Mouse (Mus musculus) limb, embryonic 15.5 days (tissue): Measurements from ENCODE around the gene Rhd. TPM values are rescaled to one million over a fixed set of nuclear protein-coding genes. Genes with fewer than 3 reads are reported as not detected.
A peak's percentile ranks its signal among the peaks of the same experiment; 100 is the strongest.

Experiments
- ATAC-seq: fragments of 200-750 bp; cut with Nextera tagmentation; 2 replicates; pipeline ENCODE4 v1.8.0; 2017; ENCODE audit warnings: low read depth, moderate TSS enrichment; ENCODE audit not compliant: insufficient number of reproducible peaks, low FRiP score, low TSS enrichment
- H3K27ac ChIP-seq: fragments of 300-500 bp; sonication (generic); 2 replicates; pipeline ENCODE4 v1.5.1; 2015; ENCODE audit warnings: moderate library complexity, mild to moderate bottlenecking, inconsistent platforms
- H3K27me3 ChIP-seq: fragments of 300-500 bp; sonication (generic); 2 replicates; pipeline ENCODE4 v1.6.1; 2015; ENCODE audit warnings: inconsistent platforms
- H3K36me3 ChIP-seq: fragments of 300-500 bp; sonication (generic); 2 replicates; pipeline ENCODE4 v1.6.1; 2015; ENCODE audit warnings: inconsistent platforms
- H3K4me1 ChIP-seq: fragments of 300-500 bp; sonication (generic); 2 replicates; pipeline ENCODE4 v1.6.1; 2015; ENCODE audit warnings: inconsistent platforms
- H3K4me2 ChIP-seq: fragments of 300-500 bp; sonication (generic); 2 replicates; pipeline ENCODE4 v1.6.1; 2015; ENCODE audit warnings: mild to moderate bottlenecking, inconsistent platforms
- H3K4me3 ChIP-seq: fragments of 300-500 bp; sonication (generic); 2 replicates; pipeline ENCODE4 v1.5.1; 2015; ENCODE audit warnings: mild to moderate bottlenecking, inconsistent platforms
- H3K9ac ChIP-seq: fragments of 300-500 bp; sonication (generic); 2 replicates; pipeline ENCODE4 v1.6.1; 2015; ENCODE audit warnings: inconsistent platforms
- H3K9me3 ChIP-seq: fragments of 300-500 bp; sonication (generic); 2 replicates; pipeline ENCODE4 v1.6.1; 2016; ENCODE audit warnings: inconsistent platforms
- WGBS: fragments of 180-500 bp; shearing (Covaris S2); methylation state at CpG from one replicate; pipeline ENCODE4 v1.1.7; 2015; 5-methylcytosine and 5-hydroxymethylcytosine counted together
- polyA plus RNA-seq: library from polyadenylated mRNA; unstranded; fragments of >200 nt; fragmentation: Nextera tagmentation; extraction: Ambion mirVana; gene quantifications from 2 replicates; pipeline ENCODE4 v1.2.1, GENCODE M21; 2015

The Rhd gene
- polyA plus RNA-seq, 1 experiment from 2014 or later, result 4.0 TPM

DNA sequence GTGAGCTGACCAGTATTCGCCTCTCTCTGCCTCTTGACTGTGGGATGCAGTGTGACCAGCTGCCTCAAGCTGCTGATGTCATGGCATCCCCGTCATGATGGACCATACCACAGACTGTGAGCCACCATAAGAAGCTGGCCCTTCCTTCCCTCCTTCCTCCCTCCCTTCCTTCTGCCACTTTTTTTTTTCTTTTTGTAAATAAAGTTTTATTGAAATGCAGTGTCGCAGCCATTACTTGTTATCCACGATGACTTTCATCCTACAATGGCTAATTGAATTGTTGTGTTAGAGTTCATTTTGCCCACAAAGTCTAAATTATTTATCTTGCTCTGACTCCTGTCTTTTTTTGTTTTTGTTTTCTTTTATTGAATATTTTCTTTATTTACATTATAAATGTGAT is 5.8 kb upstream of the Rhd start:
- WGBS, result 86% methylated on average over 4 of the region's 4 CpGs
- Histone ChIP-seq H3K9me3 (no peaks in the 10 kb centered on the region), H3K27me3 (peaks cover 4% of the 10 kb centered on the region; the same call in 1 of the 2 replicates), H3K4me1 (peaks cover 12% of the 10 kb centered on the region; the same call in 1 of the 2 replicates), H3K4me2 (no peak overlapping the region), H3K9ac (no peak overlapping the region), H3K4me3 (no peak overlapping the region), H3K36me3 (no peaks in the 10 kb centered on the region), H3K27ac (no peak overlapping the region)
- no peak for ATAC-seq

DNA sequence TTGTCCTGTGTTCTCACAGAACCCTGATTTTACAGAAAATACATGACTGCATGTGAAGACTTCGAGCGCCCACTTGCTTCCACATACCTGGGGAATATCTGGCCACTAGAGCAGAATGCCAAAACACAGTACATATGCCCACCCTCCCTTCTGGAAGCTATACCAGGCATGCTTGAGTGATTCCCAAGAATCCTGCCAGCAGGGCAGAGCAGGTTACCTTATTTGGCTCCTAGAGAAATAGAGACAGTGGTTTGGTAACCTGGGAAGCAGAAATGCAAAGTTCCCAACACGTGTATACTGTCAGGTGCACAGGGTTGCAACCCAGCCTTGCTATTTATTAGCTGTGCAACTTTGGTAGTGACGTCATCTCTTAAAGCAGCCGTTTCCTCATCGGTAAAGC is 2.5 kb upstream of the Rhd start:
- Histone ChIP-seq H3K4me1 (peaks cover 5% of the 10 kb centered on the region), H3K9me3 (no peaks in the 10 kb centered on the region), H3K4me3 (no peak overlapping the region), H3K9ac (no peak overlapping the region), H3K27ac (no peak overlapping the region), H3K4me2 (no peak overlapping the region), H3K27me3 (no peaks in the 10 kb centered on the region), H3K36me3 (no peaks in the 10 kb centered on the region)
- no peak for ATAC-seq
- 70% methylated on average over 6 of the region's 6 CpGs for WGBS

- H3K9me3 ChIP-seq, result no peaks in the 10 kb centered on the region
- H3K27ac ChIP-seq, result no peak overlapping the region
- 69% methylated on average over 7 of the region's 7 CpGs for WGBS
- no peak overlapping the region for H3K4me2 ChIP-seq
- H3K9ac ChIP-seq, result no peak overlapping the region
- no peaks in the 10 kb centered on the region for H3K27me3 ChIP-seq
- ATAC-seq, result no peak
- peaks cover 5% of the 10 kb centered on the region; the same call in 1 of the 2 replicates for H3K4me1 ChIP-seq
- H3K4me3 ChIP-seq, result no peak overlapping the region
- no peaks in the 10 kb centered on the region for H3K36me3 ChIP-seq
Observed at GRCm38 (mm10) chr4:134862996-134863395, 1.3 kb upstream of the Rhd start.

GRCm38 (mm10) chr4:134865340-134865739 is 1.0 kb downstream of the Rhd start:
- Histone ChIP-seq H3K9me3 (no peaks in the 10 kb centered on the region), H3K36me3 (no peaks in the 10 kb centered on the region), H3K27me3 (peaks cover 22% of the 10 kb centered on the region), H3K4me2 (no peak overlapping the region), H3K9ac (no peak overlapping the region), H3K4me1 (peaks cover 19% of the 10 kb centered on the region), H3K27ac (no peak overlapping the region), H3K4me3 (no peak overlapping the region)
- 56% methylated on average over 6 of the region's 6 CpGs for WGBS
- no peak for ATAC-seq

DNA sequence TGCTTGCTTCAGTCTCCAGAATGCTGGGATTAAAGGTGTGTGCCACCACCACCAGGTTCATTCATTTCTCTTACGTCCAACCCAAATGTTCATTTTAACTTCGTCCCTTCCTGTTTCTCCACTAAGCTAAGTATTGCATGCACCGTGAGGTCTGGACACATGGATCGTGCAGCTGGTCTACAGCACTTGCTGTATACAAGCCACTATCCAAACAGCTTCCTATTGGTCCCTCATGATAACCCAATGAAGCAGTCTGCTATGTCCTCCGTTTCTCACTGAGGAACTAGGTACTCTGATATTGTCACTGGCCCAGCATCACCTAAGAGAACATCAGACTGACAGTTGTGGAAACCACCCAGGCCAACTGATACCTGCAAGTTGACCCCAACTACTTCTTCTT is 1.5 kb downstream of the Rhd start:
- H3K27me3 ChIP-seq, result peaks cover 26% of the 10 kb centered on the region
- peaks cover 19% of the 10 kb centered on the region for H3K4me1 ChIP-seq
- H3K9me3 ChIP-seq, result no peaks in the 10 kb centered on the region
- 89% methylated on average over 5 of the region's 5 CpGs for WGBS
- no peak for ATAC-seq
- H3K4me3 ChIP-seq, result no peak overlapping the region
- no peaks in the 10 kb centered on the region for H3K36me3 ChIP-seq
- H3K9ac ChIP-seq, result no peak overlapping the region
- no peak overlapping the region for H3K27ac ChIP-seq
- H3K4me2 ChIP-seq, result no peak overlapping the region

DNA sequence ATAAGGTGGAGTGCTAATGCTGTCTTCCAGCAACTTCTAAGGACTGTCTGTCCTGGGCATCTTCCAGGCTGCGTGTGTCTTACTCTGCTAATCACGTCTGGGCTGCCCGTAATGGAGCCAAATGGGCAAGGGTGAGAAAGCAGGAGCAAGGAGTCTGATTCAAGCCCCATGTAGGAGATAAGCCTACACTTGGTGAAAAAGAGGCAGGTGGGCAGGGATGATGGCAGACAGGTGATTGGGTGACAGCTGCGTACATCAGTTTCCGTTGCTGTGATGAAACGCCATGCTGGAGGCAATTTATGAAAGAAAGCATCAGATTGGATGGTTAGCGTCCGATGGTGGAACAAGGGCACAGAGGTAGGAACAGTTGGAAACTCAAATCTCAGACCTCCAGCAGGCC is 2.9 kb downstream of the Rhd start:
- ATAC-seq, result no peak
- Histone ChIP-seq H3K27me3 (peaks cover 28% of the 10 kb centered on the region), H3K9me3 (no peaks in the 10 kb centered on the region), H3K9ac (no peak overlapping the region), H3K4me3 (no peak overlapping the region), H3K36me3 (no peaks in the 10 kb centered on the region), H3K27ac (no peak overlapping the region), H3K4me1 (peaks cover 19% of the 10 kb centered on the region), H3K4me2 (no peak overlapping the region)
- 91% methylated on average over 8 of the region's 8 CpGs for WGBS

DNA sequence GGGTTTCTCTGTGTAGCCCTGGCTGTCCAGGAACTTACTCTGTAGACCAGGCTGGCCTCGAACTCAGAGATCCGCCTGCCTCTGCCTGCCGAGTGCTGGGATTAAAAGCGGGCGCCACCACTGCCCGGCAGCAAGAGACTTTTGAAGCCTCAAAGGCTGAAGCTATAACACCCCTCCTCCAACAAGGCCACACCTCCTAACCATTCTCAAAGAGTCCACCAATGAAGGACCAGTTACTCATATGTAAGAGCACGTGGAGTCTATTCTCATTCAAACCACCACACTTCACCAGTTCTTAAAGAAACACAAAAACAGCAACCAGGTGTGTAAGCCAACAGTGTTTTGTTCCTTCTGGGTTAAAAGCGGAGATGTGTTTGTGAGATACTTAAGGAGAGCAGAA is 3.3 kb downstream of the Rhd start:
- Histone ChIP-seq H3K9ac (no peak overlapping the region), H3K4me1 (peaks cover 19% of the 10 kb centered on the region), H3K9me3 (no peaks in the 10 kb centered on the region), H3K27me3 (peaks cover 28% of the 10 kb centered on the region), H3K27ac (no peak overlapping the region), H3K4me3 (no peak overlapping the region), H3K4me2 (no peak overlapping the region), H3K36me3 (no peaks in the 10 kb centered on the region)
- no peak for ATAC-seq
- 85% methylated on average over 8 of the region's 8 CpGs for WGBS

GRCm38 (mm10) chr4:134868065-134868464 is 3.7 kb downstream of the Rhd start:
- H3K9me3 ChIP-seq, result no peaks in the 10 kb centered on the region
- ATAC-seq, result no peak
- H3K4me2 ChIP-seq, result no peak overlapping the region
- no peaks in the 10 kb centered on the region for H3K36me3 ChIP-seq
- no peak overlapping the region for H3K4me3 ChIP-seq
- peaks cover 19% of the 10 kb centered on the region for H3K4me1 ChIP-seq
- H3K9ac ChIP-seq, result no peak overlapping the region
- no peak overlapping the region for H3K27ac ChIP-seq
- H3K27me3 ChIP-seq, result peaks cover 28% of the 10 kb centered on the region
- 88% methylated on average over 10 of the region's 10 CpGs for WGBS

DNA sequence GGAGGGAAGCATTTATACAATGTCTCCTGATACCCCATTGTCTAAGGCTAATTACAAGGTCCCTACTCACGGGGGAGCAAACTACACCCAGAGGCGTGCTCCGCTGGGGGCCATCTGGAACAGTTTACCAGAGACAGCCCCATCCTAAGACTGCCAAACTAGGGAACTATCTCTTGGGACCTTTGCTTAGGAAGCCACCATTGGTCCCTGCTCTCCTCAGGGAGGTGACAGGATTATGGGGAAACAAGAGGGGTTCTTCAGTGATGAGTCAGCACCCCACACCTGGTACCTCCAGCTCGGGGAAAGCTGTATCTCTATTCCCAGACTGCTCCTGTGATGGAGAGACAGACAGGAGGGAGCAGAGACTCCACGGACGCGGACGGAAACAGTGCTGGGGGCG is 4.2 kb downstream of the Rhd start:
- H3K27ac ChIP-seq, result no peak overlapping the region
- no peak overlapping the region for H3K4me3 ChIP-seq
- H3K27me3 ChIP-seq, result peaks cover 28% of the 10 kb centered on the region
- H3K36me3 ChIP-seq, result no peaks in the 10 kb centered on the region
- WGBS, result 21% methylated on average over 9 of the region's 9 CpGs
- H3K9me3 ChIP-seq, result no peaks in the 10 kb centered on the region
- no peak overlapping the region for H3K4me2 ChIP-seq
- H3K9ac ChIP-seq, result no peak overlapping the region
- peaks cover 19% of the 10 kb centered on the region for H3K4me1 ChIP-seq
- ATAC-seq, result no peak

- WGBS, result 5% methylated on average over 16 of the region's 16 CpGs
- no peak for ATAC-seq
- Histone ChIP-seq H3K4me3 (no peak overlapping the region), H3K27ac (no peak overlapping the region), H3K27me3 (peaks cover 28% of the 10 kb centered on the region), H3K4me2 (peak overlapping the region; percentile 31), H3K9me3 (no peaks in the 10 kb centered on the region), H3K4me1 (peaks cover 19% of the 10 kb centered on the region), H3K36me3 (no peaks in the 10 kb centered on the region), H3K9ac (peak overlapping the region; percentile 17; the same call in 1 of the 2 replicates)
Observed at GRCm38 (mm10) chr4:134869068-134869730, 4.9 kb downstream of the Rhd start.

DNA sequence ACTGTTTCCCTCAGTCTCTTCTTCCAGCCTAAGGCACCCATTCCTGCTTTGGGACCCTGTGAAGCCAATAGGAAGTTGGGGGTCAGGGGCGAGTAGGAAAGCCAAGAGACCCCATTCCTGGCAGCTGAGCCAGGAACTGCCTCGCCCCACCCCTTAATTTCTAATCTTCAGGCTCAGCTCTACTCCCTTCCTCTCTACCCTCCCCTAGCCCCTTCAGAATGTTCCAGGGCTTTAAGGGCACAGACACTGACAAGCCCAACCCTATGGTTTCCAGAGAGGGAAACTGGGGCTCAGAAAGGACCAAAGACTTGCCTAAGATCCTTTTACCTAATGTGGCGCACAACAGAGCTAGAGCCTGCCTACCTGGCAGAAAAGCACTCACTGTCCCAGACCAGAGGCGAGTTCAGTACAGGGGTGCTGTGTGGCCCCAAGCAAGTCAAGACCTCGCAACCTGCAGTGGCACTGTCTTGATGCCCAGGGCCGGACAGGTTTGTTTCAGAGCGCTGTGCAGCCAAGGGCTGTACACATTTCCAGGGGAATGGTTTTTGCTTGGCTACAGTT is 5.6 kb downstream of the Rhd start:
- Histone ChIP-seq H3K9me3 (no peaks in the 10 kb centered on the region), H3K27me3 (peaks cover 28% of the 10 kb centered on the region), H3K36me3 (no peaks in the 10 kb centered on the region), H3K4me2 (peak overlapping the region; percentile 31), H3K4me1 (peaks cover 19% of the 10 kb centered on the region), H3K27ac (no peak overlapping the region), H3K9ac (peak overlapping the region; percentile 17; the same call in 1 of the 2 replicates), H3K4me3 (no peak overlapping the region)
- WGBS, result 40% methylated on average over 7 of the region's 7 CpGs
- no peak for ATAC-seq

GRCm38 (mm10) chr4:134871477-134871876 is 7.1 kb downstream of the Rhd start:
- no peak overlapping the region for H3K4me2 ChIP-seq
- peaks cover 14% of the 10 kb centered on the region for H3K4me1 ChIP-seq
- no peaks in the 10 kb centered on the region for H3K36me3 ChIP-seq
- no peak overlapping the region for H3K9ac ChIP-seq
- ATAC-seq, result no peak
- 51% methylated on average over 4 of the region's 4 CpGs for WGBS
- H3K4me3 ChIP-seq, result no peak overlapping the region
- no peak overlapping the region for H3K27ac ChIP-seq
- H3K27me3 ChIP-seq, result peaks cover 28% of the 10 kb centered on the region
- H3K9me3 ChIP-seq, result no peaks in the 10 kb centered on the region
